Mouse (Mus musculus) kidney, adult 2 months (tissue): ENCODE results near the gene Epm2aip1.

Experiments used
- CTCF ChIP-seq: fragments of 200-500 bp; conservative IDR thresholded peaks from 2 replicates; pipeline ENCODE4 v1.5.1; 2011; ENCODE audit warnings: low read depth, mild to moderate bottlenecking, control low read depth, low read length, moderate library complexity, mixed read lengths; ENCODE audit not compliant: insufficient read depth, insufficient read length
- POLR2A ChIP-seq: fragments of 200-500 bp; IDR thresholded peaks from one replicate; pipeline ENCODE4 v1.6.1; 2011; ENCODE audit warnings: low read depth, low read length, control low read depth

GRCm38 (mm10) chr9:111228446-111228845, 43.3 kb upstream of the Epm2aip1 start:
- TF ChIP-seq CTCF, result no peak
- TF ChIP-seq POLR2A, result no peak
